Mouse (Mus musculus): ENCODE results near the gene Ntn1.

The Ntn1 gene

GRCm38 (mm10) chr11:68400727-68401219 lies at the start of gene Ntn1:
Gene Ntn1 (minus strand): TSS chr11:68400823.
- DNase-seq (ENCODE audit: inconsistent age in 2 of 2, low spot score in 1 of 2), result no peak

- DNase-seq (ENCODE audit: inconsistent age in 2 of 2, low spot score in 1 of 2), result no peak
Measured at GRCm38 (mm10) chr11:68448356-68448755, 47.7 kb upstream of the Ntn1 start.

DNA sequence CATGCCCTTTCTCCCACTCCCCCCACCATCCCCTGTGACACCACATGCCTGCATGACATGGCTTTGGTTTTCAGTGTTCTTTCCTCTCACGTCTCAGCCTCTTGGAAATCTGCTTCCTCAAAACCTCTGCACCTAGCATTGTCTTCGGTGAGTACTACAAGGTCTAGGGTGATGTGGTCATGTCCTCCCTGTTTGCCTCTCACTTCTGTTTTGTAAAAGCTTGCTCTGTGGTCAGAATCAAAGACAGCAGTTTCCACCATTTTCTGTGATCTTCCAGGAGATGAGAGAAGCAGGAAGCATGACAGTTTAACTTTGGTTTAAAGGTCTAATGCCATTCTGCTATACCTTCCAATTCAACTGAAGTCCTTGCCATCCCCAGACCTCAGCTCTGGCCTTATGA lies 46.6 kb upstream of the Ntn1 start:
- no peak for DNase-seq (ENCODE audit: inconsistent age in 2 of 2, low spot score in 1 of 2)

DNA sequence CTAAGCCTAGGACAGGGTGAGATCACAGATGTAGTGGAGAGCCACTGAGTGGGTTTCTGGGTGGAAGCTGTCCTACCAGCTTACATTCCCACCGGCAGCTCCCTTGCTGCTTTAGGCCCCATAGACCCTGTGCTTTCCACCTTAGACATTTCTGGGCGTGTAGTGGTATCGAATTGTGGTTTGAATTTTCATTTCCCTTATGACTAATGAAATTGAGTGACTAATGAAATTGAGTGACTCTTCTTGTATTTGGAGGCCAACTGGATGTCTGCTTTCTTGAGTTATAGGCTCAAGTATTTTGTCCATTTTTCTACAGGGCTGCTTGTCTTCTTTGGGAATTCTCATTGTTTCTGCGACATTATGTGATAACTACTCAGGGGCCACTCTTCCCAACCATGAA lies 45.9 kb upstream of the Ntn1 start:
- DNase-seq (ENCODE audit: inconsistent age in 2 of 2, low spot score in 1 of 2), result peak in 1 of 2 experiments; percentile 59

GRCm38 (mm10) chr11:68445901-68446300 lies 45.3 kb upstream of the Ntn1 start:
- peak in 1 of 2 experiments; percentile 75 for DNase-seq (ENCODE audit: inconsistent age in 2 of 2, low spot score in 1 of 2)

GRCm38 (mm10) chr11:68442983-68443638 lies 42.5 kb upstream of the Ntn1 start:
- DNase-seq (ENCODE audit: inconsistent age in 2 of 2, low spot score in 1 of 2), result peak; percentile 43 to 77

GRCm38 (mm10) chr11:68442346-68442745 lies 41.7 kb upstream of the Ntn1 start:
- no peak for DNase-seq (ENCODE audit: inconsistent age in 2 of 2, low spot score in 1 of 2)

GRCm38 (mm10) chr11:68440965-68441364 lies 40.3 kb upstream of the Ntn1 start:
- DNase-seq (ENCODE audit: inconsistent age in 2 of 2, low spot score in 1 of 2), result no peak

DNA sequence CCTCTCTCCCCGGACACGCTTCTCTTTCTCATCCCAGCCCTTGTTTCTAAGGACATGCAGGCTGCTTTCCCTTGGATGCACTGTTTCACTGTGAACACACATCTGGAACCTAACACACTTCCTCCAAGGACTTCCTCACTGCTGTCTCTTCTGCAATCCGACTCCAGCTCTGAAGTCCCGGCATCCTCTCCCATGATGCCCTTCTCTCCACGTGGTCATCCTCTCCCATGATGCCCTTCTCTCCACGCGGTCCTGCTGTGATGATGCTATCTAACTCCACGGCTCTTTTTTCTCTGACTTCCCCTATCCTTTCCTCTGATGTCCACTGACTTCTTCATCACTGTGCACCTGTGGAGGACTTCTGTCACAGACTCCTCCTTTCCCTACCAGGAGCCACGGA lies 39.5 kb upstream of the Ntn1 start:
- DNase-seq (ENCODE audit: inconsistent age in 2 of 2, low spot score in 1 of 2), result no peak

- DNase-seq (ENCODE audit: inconsistent age in 2 of 2, low spot score in 1 of 2), result no peak
Measured at GRCm38 (mm10) chr11:68436376-68436775, 35.8 kb upstream of the Ntn1 start.

DNA sequence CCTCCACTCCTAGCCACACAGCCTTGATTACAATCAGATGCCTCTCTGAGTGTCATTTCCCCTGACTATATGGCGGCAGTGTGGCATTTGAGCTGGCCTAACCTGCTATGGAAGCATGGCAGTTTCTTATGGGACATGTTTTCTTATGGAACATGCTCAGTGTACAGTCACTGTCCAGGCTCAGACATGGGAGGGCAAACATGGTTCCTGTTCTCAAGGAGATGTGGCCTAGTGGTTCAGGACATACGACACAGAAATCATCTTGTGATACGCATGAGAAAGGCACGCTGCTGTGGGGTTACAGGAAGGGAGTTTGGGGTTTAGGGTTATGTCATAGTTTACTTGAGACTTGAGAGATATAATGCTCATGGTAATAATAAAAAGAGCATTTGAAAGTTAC lies 35.0 kb upstream of the Ntn1 start:
- DNase-seq (ENCODE audit: inconsistent age in 2 of 2, low spot score in 1 of 2), result no peak

GRCm38 (mm10) chr11:68434697-68435096 lies 34.1 kb upstream of the Ntn1 start:
- DNase-seq (ENCODE audit: inconsistent age in 2 of 2, low spot score in 1 of 2), result no peak

DNA sequence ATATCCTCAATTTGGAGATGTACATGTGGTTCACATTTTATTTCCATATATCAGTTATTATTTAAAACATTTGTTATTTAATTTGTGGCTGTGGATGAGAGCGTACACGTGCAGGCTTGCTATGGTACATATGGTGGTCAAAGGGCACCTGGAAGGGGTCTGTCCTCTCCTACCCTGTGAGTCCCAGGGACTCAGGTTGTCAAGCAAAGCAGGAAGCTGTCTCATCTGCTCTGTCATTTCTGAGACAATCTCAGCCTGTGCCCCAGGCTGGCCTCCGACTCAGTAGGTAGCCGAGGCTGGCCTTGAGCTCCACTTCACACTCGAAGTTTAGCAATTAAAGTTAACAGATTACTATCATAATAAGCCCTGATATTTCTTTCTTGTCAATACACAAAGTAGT lies 32.9 kb upstream of the Ntn1 start:
- DNase-seq (ENCODE audit: inconsistent age in 2 of 2, low spot score in 1 of 2), result no peak

DNA sequence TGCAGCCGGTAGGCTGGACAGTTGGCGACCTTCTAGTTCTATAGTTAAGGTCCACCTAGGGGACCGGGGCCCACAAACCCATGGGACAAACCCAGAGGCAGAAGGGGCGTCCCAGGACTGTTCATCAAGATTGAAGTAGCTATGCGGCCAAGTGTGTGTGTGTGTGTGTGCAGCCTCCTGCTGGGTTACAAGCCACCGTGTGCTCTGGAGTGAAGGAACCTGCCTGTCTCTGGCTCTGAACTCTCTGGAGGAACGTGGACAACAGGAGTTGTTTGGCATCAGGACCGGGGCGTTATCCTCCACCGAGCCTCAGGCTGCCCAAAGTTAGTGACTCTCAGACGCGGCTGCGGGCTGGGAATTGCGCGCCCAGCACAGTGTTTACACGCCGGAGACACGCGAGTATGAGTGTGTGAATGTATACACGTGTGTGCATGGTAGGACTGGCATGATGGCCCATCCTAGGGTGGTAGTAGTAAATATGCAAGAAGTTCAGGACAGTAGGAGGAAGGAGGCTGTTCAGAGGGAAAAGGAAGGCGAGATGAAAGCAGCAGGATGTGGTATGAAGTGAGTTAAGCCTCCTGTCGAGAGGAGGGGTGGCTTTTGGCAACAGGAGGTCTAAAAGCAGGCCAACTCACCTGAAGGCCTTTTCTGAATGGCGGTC lies 31.9 kb upstream of the Ntn1 start:
- no peak for DNase-seq (ENCODE audit: inconsistent age in 2 of 2, low spot score in 1 of 2)

GRCm38 (mm10) chr11:68431699-68432360 lies 31.2 kb upstream of the Ntn1 start, which contains the start of gene Pik3r5:
Gene Pik3r5 (plus strand): TSS chr11:68432121.
- DNase-seq (ENCODE audit: inconsistent age in 2 of 2, low spot score in 1 of 2), result peak; percentile 74 to 94

DNA sequence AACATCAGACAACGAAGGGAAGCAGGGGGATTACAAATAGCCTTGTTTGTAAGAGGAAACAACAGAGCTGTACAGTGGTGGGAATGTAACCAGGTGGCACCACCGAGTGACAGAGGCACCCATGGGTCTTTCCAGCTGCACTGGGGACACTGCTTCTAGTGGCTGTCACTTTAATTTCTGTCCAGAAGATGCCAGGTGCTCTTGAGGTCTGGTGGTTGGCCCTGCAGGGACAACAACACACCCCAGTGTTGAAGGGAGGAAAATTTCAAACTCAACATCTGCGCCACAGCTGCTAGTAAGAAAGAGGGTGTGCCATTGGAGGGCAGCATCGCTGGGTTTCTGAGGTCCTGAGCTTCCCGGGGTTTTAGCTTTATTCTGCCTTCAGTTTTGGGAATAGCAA lies 30.0 kb upstream of the Ntn1 start:
- DNase-seq (ENCODE audit: inconsistent age in 2 of 2, low spot score in 1 of 2), result no peak

DNA sequence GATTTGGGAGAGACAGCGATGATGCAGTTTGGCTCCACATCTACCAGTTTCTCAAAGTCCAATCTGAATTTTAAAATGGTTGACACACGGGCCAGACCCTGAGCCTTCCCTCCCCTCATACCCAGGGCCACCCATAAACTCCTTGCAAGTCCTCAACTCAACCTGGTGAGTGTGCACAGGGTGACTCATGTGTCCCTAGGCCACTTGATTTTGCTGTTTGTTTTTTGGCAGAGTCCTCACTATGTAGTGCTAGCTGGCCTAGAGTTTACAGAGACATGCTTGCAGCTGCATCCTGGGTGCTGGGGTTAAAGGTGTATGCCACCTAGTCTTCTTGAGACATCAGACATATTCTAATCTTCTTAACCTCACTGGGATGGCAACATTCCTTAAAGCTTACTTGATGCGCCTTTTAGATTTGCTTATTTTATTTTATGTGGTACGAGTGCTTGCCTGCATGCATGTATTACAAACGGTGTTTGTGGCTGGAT lies 26.5 kb upstream of the Ntn1 start:
- peak in 1 of 2 experiments; percentile 64 for DNase-seq (ENCODE audit: inconsistent age in 2 of 2, low spot score in 1 of 2)

DNA sequence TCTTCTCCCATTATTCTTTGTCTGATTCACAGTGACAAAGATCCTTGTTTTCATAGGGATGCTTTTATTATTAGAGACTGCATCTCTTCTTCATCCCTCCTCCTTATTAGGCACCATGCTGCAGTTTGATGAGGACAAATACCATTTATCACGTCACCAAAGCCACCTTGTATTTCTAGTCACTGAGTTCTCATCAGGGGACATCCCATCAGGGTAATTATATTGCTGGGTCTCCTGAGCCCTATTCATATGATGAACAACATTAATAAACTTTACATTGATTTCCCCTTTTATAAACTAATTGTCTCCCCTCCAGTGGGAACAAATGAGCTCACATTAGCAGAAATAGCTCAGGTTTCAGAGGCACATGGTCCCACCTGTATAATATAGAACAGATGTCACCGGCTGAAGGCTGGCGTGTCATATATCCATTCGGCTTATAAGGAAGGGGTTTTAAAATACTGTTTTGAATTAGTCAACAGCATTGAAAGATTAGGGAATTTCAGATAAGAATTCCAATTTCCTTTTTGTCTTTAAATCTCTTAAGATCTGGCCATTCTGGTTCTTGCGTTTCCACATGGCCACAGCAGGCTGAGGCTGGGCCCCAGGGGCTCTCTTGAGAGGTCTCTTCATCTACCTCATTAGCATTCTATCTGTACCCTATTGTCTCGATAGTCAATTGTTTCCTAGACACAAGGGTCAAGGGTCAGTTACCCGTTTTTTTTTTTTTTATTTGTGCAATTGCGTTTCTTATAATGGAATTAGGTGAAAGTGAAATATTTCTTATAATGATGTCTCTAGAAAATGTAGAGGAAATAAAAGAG lies 25.1 kb upstream of the Ntn1 start:
- DNase-seq (ENCODE audit: inconsistent age in 2 of 2, low spot score in 1 of 2), result no peak

- peak; percentile 38 to 72 for DNase-seq (ENCODE audit: inconsistent age in 2 of 2, low spot score in 1 of 2)
Measured at GRCm38 (mm10) chr11:68417831-68418230, 17.2 kb upstream of the Ntn1 start.

DNA sequence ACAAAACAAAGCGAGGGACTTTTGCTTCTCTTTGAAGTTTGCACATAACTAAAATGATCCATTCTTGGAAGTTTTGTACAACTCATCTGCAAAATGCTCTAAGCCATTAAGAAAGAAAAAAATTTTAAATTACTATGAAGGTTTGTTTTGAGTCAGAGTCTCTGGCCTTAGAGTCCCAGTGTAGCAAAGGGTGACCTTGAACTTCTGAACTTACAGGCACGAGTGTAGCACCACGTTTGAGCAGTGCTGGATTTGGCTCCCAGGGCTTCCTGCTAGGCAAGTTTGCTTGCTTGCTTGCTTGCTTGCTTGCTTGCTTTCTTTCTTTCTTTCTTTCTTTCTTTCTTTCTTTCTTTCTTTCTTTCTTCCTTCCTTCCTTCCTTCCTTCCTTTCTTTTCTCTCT lies 16.4 kb upstream of the Ntn1 start:
- peak in 1 of 2 experiments; percentile 68 for DNase-seq (ENCODE audit: inconsistent age in 2 of 2, low spot score in 1 of 2)

DNA sequence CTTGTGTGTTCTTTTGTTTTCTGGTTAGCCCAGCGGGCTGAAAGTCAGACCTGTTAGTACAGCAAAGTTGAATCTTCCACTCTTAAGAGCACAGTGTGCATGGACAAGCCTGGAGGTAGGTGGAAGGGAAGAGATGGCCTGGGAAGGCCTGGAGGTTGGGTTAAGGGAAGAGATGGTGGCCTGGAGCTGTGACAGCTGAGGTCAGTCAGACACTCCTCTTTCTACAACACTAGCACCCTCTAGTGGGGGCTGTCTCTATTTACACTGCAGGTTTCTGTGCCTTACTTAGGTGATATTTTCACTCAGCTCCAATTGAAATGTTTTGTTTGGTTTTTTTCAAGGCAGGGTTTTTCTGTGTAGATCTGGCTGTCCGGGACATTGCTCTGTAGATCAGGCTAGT lies 7.5 kb upstream of the Ntn1 start:
- DNase-seq (ENCODE audit: inconsistent age in 2 of 2, low spot score in 1 of 2), result peak; percentile 59 to 92
